Mouse (Mus musculus) liver, adult 2 months (tissue): Measurements from ENCODE around the gene Dlst. TPM values are rescaled to one million over a fixed set of nuclear protein-coding genes. Genes with fewer than 3 reads are reported as not detected.

Experiments
- DNase-seq: peaks from one replicate; pipeline ENCODE4 v3.0.0-alpha.2; 2011; ENCODE audit warnings: low read depth, low spot score; ENCODE audit errors: extremely low read depth
- H3K27ac ChIP-seq: fragments of 200-500 bp; replicated peaks from 2 replicates; pipeline ENCODE4 v1.5.1; 2012; ENCODE audit warnings: low read depth, mild to moderate bottlenecking, control low read depth, inconsistent platforms, low read length; ENCODE audit not compliant: insufficient read depth
- H3K27me3 ChIP-seq: fragments of 200-500 bp; 2 replicates; pipeline ENCODE4 v1.6.1; 2012; ENCODE audit warnings: mild to moderate bottlenecking, moderate library complexity, low read length, inconsistent platforms; ENCODE audit not compliant: control insufficient read depth, insufficient read depth
- H3K36me3 ChIP-seq: fragments of 200-500 bp; 2 replicates; pipeline ENCODE4 v1.6.1; 2012; ENCODE audit warnings: low read length, inconsistent platforms; ENCODE audit not compliant: control insufficient read depth, insufficient read depth
- H3K4me1 ChIP-seq: fragments of 200-500 bp; 2 replicates; pipeline ENCODE4 v1.6.1; 2011; ENCODE audit warnings: low read length; ENCODE audit not compliant: control insufficient read depth, insufficient read depth
- H3K4me3 ChIP-seq: fragments of 200-500 bp; 2 replicates; pipeline ENCODE4 v1.5.1; 2011; ENCODE audit warnings: low read depth, mild to moderate bottlenecking, control low read depth, low read length, moderate library complexity; ENCODE audit not compliant: insufficient read depth
- H3K79me2 ChIP-seq: fragments of 200-500 bp; 2 replicates; pipeline ENCODE4 v1.6.1; 2012; ENCODE audit warnings: inconsistent platforms, mild to moderate bottlenecking, low read length, moderate library complexity; ENCODE audit not compliant: control insufficient read depth, insufficient read depth
- H3K9ac ChIP-seq: fragments of 200-500 bp; 2 replicates; pipeline ENCODE4 v1.6.1; 2012; ENCODE audit warnings: low read depth, mild to moderate bottlenecking, control low read depth, inconsistent platforms, low read length
- CTCF ChIP-seq: fragments of 200-500 bp; IDR thresholded peaks from 2 replicates; pipeline ENCODE4 v1.5.1; 2011; ENCODE audit warnings: low read depth, low read length, control low read depth
- POLR2A ChIP-seq: fragments of 200-500 bp; IDR thresholded peaks from 2 replicates; pipeline ENCODE4 v1.6.1; 2011; ENCODE audit warnings: low read length, control low read depth; ENCODE audit not compliant: insufficient read depth; ENCODE audit errors: extremely low read depth
- WGBS: fragments of 180-500 bp; shearing (Covaris S2); methylation state at CpG from one replicate; pipeline ENCODE4 v1.1.7; 2018; 5-methylcytosine and 5-hydroxymethylcytosine counted together
- polyA plus RNA-seq: library from polyadenylated mRNA; depleted of rRNA; stranded (reverse); fragments of >200 nt; gene quantifications from 2 replicates; pipeline ENCODE4 v1.2.3, GENCODE M21; 2012; rRNA removed
- total RNA-seq: library from RNA; depleted of rRNA; stranded (reverse); fragments of >200 nt; gene quantifications from 2 replicates; pipeline ENCODE4 v1.2.3, GENCODE M21; 2014; rRNA removed

Gene Dlst
- total and polyA plus RNA-seq, 2 experiments = 111 to 149 TPM

DNA sequence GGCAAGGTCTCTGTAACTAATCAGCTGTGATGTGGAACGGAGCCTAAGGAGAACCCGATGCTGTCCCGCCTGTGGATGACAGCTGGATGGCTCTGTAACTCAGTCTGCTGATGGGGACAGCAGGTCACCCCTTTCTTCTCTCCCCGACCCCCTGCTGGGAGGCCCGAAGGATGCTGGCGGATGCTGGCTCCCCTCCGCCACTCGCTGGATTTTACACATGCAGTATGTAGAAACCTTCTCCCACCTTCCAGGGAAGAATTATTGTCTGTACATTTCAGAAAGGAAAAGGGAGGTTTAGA is 71.7 kb downstream of the Dlst start:
- WGBS = 49% methylated on average over 8 of the region's 8 CpGs
- TF ChIP-seq POLR2A = no peak
- no peak for TF ChIP-seq CTCF
- Histone ChIP-seq H3K27ac (no peak overlapping the region), H3K27me3 (peaks cover 6% of the 10 kb centered on the region; the same call in 1 of the 2 replicates), H3K79me2 (no peaks in the 10 kb centered on the region), H3K4me3 (no peak overlapping the region), H3K9ac (no peak overlapping the region), H3K4me1 (no peaks in the 10 kb centered on the region), H3K36me3 (no peaks in the 10 kb centered on the region)
- DNase-seq = no peak

DNA sequence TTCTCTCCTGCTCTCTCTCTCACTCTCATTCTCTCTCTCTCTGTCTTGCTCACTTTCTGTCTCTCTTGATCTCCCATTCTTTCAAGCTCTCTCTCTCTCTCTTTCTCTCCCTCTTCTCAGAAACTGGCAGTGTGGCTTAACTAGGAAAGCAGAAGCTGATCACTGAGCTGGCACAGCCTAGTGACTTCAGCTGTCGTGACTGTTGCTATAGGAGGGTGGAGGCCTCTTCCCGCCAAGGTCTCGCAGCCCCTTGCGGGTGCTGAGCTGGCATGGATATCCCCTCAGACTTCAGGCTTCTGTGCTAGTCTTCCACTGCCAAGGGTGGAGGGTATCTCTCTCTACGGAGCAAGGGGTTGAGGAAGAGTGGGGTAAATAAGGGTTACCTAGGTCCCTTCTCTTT is 72.3 kb downstream of the Dlst start:
- no peaks in the 10 kb centered on the region for H3K79me2 ChIP-seq
- no peaks in the 10 kb centered on the region for H3K36me3 ChIP-seq
- H3K9ac ChIP-seq = no peak overlapping the region
- H3K4me1 ChIP-seq = no peaks in the 10 kb centered on the region
- no peak overlapping the region for H3K27ac ChIP-seq
- H3K4me3 ChIP-seq = no peak overlapping the region
- WGBS = 77% methylated on average over 5 of the region's 5 CpGs
- no peak for DNase-seq
- TF ChIP-seq CTCF (no peak), POLR2A (no peak)
- H3K27me3 ChIP-seq = peaks cover 4% of the 10 kb centered on the region; the same call in 1 of the 2 replicates

DNA sequence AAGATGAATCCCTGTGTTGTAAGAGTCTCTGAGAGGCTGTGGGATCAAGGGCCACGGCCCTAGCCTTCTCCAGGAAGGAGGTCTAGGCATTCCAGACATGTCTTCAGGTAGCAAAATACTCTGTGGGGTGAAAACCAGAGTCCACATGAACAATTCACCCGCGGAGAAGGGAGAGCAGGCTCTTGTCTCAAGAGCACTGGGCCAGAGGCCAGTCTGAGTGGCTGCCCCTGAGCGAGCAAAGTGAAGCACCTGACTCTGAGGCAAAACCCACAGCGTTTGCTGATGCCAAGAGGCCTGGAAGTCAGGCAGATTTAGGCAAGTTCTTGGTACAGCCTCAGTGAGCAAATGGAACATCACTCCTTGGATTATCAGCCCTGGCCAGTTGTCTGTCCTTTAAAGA is 73.5 kb downstream of the Dlst start:
- H3K36me3 ChIP-seq = no peaks in the 10 kb centered on the region
- no peak overlapping the region for H3K9ac ChIP-seq
- WGBS = 66% methylated on average over 5 of the region's 5 CpGs
- H3K79me2 ChIP-seq = no peaks in the 10 kb centered on the region
- no peak overlapping the region for H3K27ac ChIP-seq
- H3K27me3 ChIP-seq = peaks cover 4% of the 10 kb centered on the region; the same call in 1 of the 2 replicates
- no peak for TF ChIP-seq POLR2A
- TF ChIP-seq CTCF = no peak
- H3K4me1 ChIP-seq = no peaks in the 10 kb centered on the region
- no peak for DNase-seq
- no peak overlapping the region for H3K4me3 ChIP-seq

Other genes starting within 250 kb of the Dlst start
- gene Ltbp2, start 234.3 kb upstream of the Dlst start, total RNA-seq = 0.65 and 1.0 TPM in 2 replicates
- gene Ltbp2, start 234.3 kb upstream of the Dlst start, polyA plus RNA-seq = 0.77 and 1.7 TPM in 2 replicates
- gene Fcf1, start 139.9 kb upstream of the Dlst start, total RNA-seq = 47.5 and 59.7 TPM in 2 replicates
- 21.7 and 23.2 TPM in 2 replicates for gene Fcf1, start 139.9 kb upstream of the Dlst start, polyA plus RNA-seq
- gene Arel1, start 139.9 kb upstream of the Dlst start, total RNA-seq = 22.2 and 22.4 TPM in 2 replicates
- 17.6 and 21.0 TPM in 2 replicates for gene Arel1, start 139.9 kb upstream of the Dlst start, polyA plus RNA-seq
- 16.9 TPM in 2 replicates for gene Ylpm1, start 114.5 kb upstream of the Dlst start, total RNA-seq
- gene Ylpm1, start 114.5 kb upstream of the Dlst start, polyA plus RNA-seq = 4.7 and 5.2 TPM in 2 replicates
- 1.8 and 1.9 TPM in 2 replicates for gene Prox2, start 74 bp upstream of the Dlst start, total RNA-seq
- 1.3 and 1.5 TPM in 2 replicates for gene Prox2, start 74 bp upstream of the Dlst start, polyA plus RNA-seq
- 0.28 and 0.34 TPM in 2 replicates for gene Rps6kl1, start 40.4 kb downstream of the Dlst start, total RNA-seq
- gene Rps6kl1, start 40.4 kb downstream of the Dlst start, polyA plus RNA-seq = 0.39 and 0.48 TPM in 2 replicates
- gene Pgf, start 67.0 kb downstream of the Dlst start, total RNA-seq = not detected in 2 replicates
- not detected in 2 replicates for gene Pgf, start 67.0 kb downstream of the Dlst start, polyA plus RNA-seq
- gene Eif2b2, start 108.6 kb downstream of the Dlst start, total RNA-seq = 17.9 and 23.1 TPM in 2 replicates
- 37.0 and 54.8 TPM in 2 replicates for gene Eif2b2, start 108.6 kb downstream of the Dlst start, polyA plus RNA-seq
- 6.5 TPM in 2 replicates for gene Mlh3, start 159.8 kb downstream of the Dlst start, total RNA-seq
- gene Mlh3, start 159.8 kb downstream of the Dlst start, polyA plus RNA-seq = 2.8 and 3.3 TPM in 2 replicates
- 11.5 and 20.0 TPM in 2 replicates for gene Acyp1, start 177.6 kb downstream of the Dlst start, total RNA-seq
- 8.9 and 9.4 TPM in 2 replicates for gene Acyp1, start 177.6 kb downstream of the Dlst start, polyA plus RNA-seq
- 0.87 and 0.92 TPM in 2 replicates for gene Zc2hc1c, start 177.8 kb downstream of the Dlst start, total RNA-seq
- 0.48 and 0.57 TPM in 2 replicates for gene Zc2hc1c, start 177.8 kb downstream of the Dlst start, polyA plus RNA-seq
- 17.0 and 19.1 TPM in 2 replicates for gene Nek9, start 228.5 kb downstream of the Dlst start, total RNA-seq
- gene Nek9, start 228.5 kb downstream of the Dlst start, polyA plus RNA-seq = 13.7 and 14.0 TPM in 2 replicates